Mouse (Mus musculus) ovary, postnatal 10 days (tissue): Measurements from ENCODE around the gene Ccnk.

Experiments used
- DNase-seq: peaks from one replicate; pipeline ENCODE4 v3.0.0; 2022; ENCODE audit warnings: low spot score

The Ccnk gene

GRCm38 (mm10) chr12:108179321-108180266 is at the start of gene Ccnk:
Gene Ccnk (plus strand): TSS chr12:108179579.
- DNase-seq: peak; percentile 93

GRCm38 (mm10) chr12:108132450-108133070 is 46.8 kb upstream of the Ccnk start:
- DNase-seq: no peak

- DNase-seq: no peak
Measured at GRCm38 (mm10) chr12:108133181-108133580, 46.2 kb upstream of the Ccnk start.

GRCm38 (mm10) chr12:108135610-108136208 is 43.7 kb upstream of the Ccnk start:
- no peak for DNase-seq

GRCm38 (mm10) chr12:108143624-108144498 is 35.5 kb upstream of the Ccnk start:
- no peak for DNase-seq

GRCm38 (mm10) chr12:108145198-108145597 is 34.2 kb upstream of the Ccnk start:
- DNase-seq: no peak

- no peak for DNase-seq
Measured at GRCm38 (mm10) chr12:108149764-108150163, 29.6 kb upstream of the Ccnk start.

GRCm38 (mm10) chr12:108152743-108153142 is 26.6 kb upstream of the Ccnk start:
- DNase-seq: no peak

GRCm38 (mm10) chr12:108159863-108160262 is 19.5 kb upstream of the Ccnk start:
- DNase-seq: no peak

GRCm38 (mm10) chr12:108162036-108162435 is 17.3 kb upstream of the Ccnk start:
- no peak for DNase-seq

GRCm38 (mm10) chr12:108163706-108164105 is 15.7 kb upstream of the Ccnk start:
- DNase-seq: no peak

GRCm38 (mm10) chr12:108168909-108169308 is 10.5 kb upstream of the Ccnk start:
- DNase-seq: no peak

GRCm38 (mm10) chr12:108170467-108170866 is 8.9 kb upstream of the Ccnk start:
- DNase-seq: no peak

- no peak for DNase-seq
Measured at GRCm38 (mm10) chr12:108171336-108171735, 8.0 kb upstream of the Ccnk start.

- DNase-seq: no peak
Measured at GRCm38 (mm10) chr12:108172639-108173038, 6.7 kb upstream of the Ccnk start.

GRCm38 (mm10) chr12:108174606-108175505 is 4.5 kb upstream of the Ccnk start:
- DNase-seq: no peak

GRCm38 (mm10) chr12:108176366-108176765 is 3.0 kb upstream of the Ccnk start:
- no peak for DNase-seq

GRCm38 (mm10) chr12:108178331-108179245 is 791 bp upstream of the Ccnk start:
- DNase-seq: peak; percentile 30

- DNase-seq: no peak
Measured at GRCm38 (mm10) chr12:108179246-108179320, 296 bp upstream of the Ccnk start, which contains the start of gene Setd3. Gene Setd3 (minus strand): TSS chr12:108179314.

GRCm38 (mm10) chr12:108181716-108182115 is 2.3 kb downstream of the Ccnk start:
- no peak for DNase-seq
